In genomic region chr15:61158041-61158545, GRCm38 (mm10) we compare ENCODE assay signal across 8 mouse cellular contexts.
DNase-seq lines count a peak whose midpoint lies in the region; ATAC-seq and TF ChIP-seq lines count a peak whose summit lies in the region.

No protein-coding gene starts in this region.

- peak overlapping the region; percentile 42 for H3K9ac ChIP-seq in intestine, embryonic 14.5 days (ENCODE audit: low read length)
- peak overlapping the region; percentile 11; the same call in 1 of the 2 replicates for H3K9ac ChIP-seq in stomach, embryonic 14.5 days (replicated peaks; ENCODE audit: low read depth, low read length)

- H3K27ac ChIP-seq in intestine, embryonic 14.5 days (ENCODE audit: low read depth), result peak overlapping the region; percentile 43
- H3K27ac ChIP-seq in left cerebral cortex, adult 2 months, result peak overlapping the region; percentile 73
- H3K27ac ChIP-seq in midbrain, embryonic 10.5 days (replicated peaks), result peak overlapping the region; percentile 61
- H3K27ac ChIP-seq in stomach, embryonic 14.5 days (ENCODE audit: low read length), result peak overlapping the region; percentile 24; the same call in 1 of the 2 replicates

- peaks cover 5% of the 10 kb centered on the region; the same call in 1 of the 2 replicates for H3K4me1 ChIP-seq in intestine, embryonic 14.5 days (replicated peaks; ENCODE audit: control insufficient read depth, insufficient read depth, low read length)
- peaks cover 9% of the 10 kb centered on the region for H3K4me1 ChIP-seq in midbrain, embryonic 10.5 days
- H3K4me1 ChIP-seq in stomach, embryonic 14.5 days (ENCODE audit: control insufficient read depth, insufficient read depth, low read length), result no peaks in the 10 kb centered on the region

- peak; percentile 23 for DNase-seq in ZHBTc4 (ENCODE audit: low read depth, low spot score)
- DNase-seq in cerebellum, adult 9-10 months, result peak; percentile 7
- DNase-seq in frontal cortex, postnatal 10 days (ENCODE audit: low spot score in 2 of 2), result peak; percentile 18 to 43
- peak; percentile 74 for DNase-seq in intestine, embryonic 14.5 days (ENCODE audit: low spot score)
- DNase-seq in left cerebral cortex, adult 2 months (ENCODE audit: extremely low spot score in 1 of 2, low spot score in 2 of 2), result peak; percentile 23 to 38
- DNase-seq in midbrain, embryonic 10.5 days (ENCODE audit: low spot score), result peak; percentile 54

- no peak for ATAC-seq in intestine, embryonic 14.5 days (replicated peaks; ENCODE audit: low FRiP score, low TSS enrichment, low read depth)
- no peak for ATAC-seq in stomach, embryonic 14.5 days (ENCODE audit: insufficient number of reproducible peaks, insufficient read depth, low FRiP score, low read depth)
- no peak for ATAC-seq in inflammation-experienced regulatory T-cells, adult 6 months

- H3K27me3 ChIP-seq in intestine, embryonic 14.5 days (replicated peaks; ENCODE audit: control insufficient read depth, insufficient read depth, low read length), result no peaks in the 10 kb centered on the region
- H3K27me3 ChIP-seq in midbrain, embryonic 10.5 days (ENCODE audit: low read depth, poor library complexity, severe bottlenecking), result peaks cover 13% of the 10 kb centered on the region; the same call in 1 of the 2 replicates
- no peaks in the 10 kb centered on the region for H3K27me3 ChIP-seq in stomach, embryonic 14.5 days (ENCODE audit: control insufficient read depth, insufficient read depth, low read length)

- no peaks in the 10 kb centered on the region for H3K9me3 ChIP-seq in intestine, embryonic 14.5 days (ENCODE audit: control insufficient read depth, low read length)
- no peaks in the 10 kb centered on the region for H3K9me3 ChIP-seq in midbrain, embryonic 10.5 days (replicated peaks)
- no peaks in the 10 kb centered on the region for H3K9me3 ChIP-seq in stomach, embryonic 14.5 days (ENCODE audit: control insufficient read depth, low read depth, low read length)

- WGBS in intestine, embryonic 14.5 days, result 33% methylated on average over 13 of the region's 13 CpGs
- WGBS in midbrain, embryonic 10.5 days, result 22% methylated on average over 13 of the region's 13 CpGs
- WGBS in stomach, embryonic 14.5 days, result 28% methylated on average over 13 of the region's 13 CpGs

- peak overlapping the region; percentile 63 for H3K4me2 ChIP-seq in intestine, embryonic 14.5 days (ENCODE audit: low read length)
- peak overlapping the region; percentile 46 for H3K4me2 ChIP-seq in stomach, embryonic 14.5 days (replicated peaks; ENCODE audit: low read depth, low read length)

- intact Hi-C loops in left cerebral cortex, adult 2 months (cut with DNase I), result loop anchor here (5.0 kb wide), 1 partner anchor 239 kb away; no protein-coding TSS in a partner anchor

- peak overlapping the region; percentile 36 for H3K4me3 ChIP-seq in intestine, embryonic 14.5 days (ENCODE audit: low read depth, low read length)
- peak overlapping the region; percentile 58 for H3K4me3 ChIP-seq in left cerebral cortex, adult 2 months
- H3K4me3 ChIP-seq in midbrain, embryonic 10.5 days, result peak overlapping the region; percentile 52
- peak overlapping the region; percentile 27 for H3K4me3 ChIP-seq in stomach, embryonic 14.5 days (ENCODE audit: low read depth, low read length)

- H3K36me3 ChIP-seq in intestine, embryonic 14.5 days (ENCODE audit: control insufficient read depth, insufficient read depth, low read length), result no peaks in the 10 kb centered on the region
- H3K36me3 ChIP-seq in midbrain, embryonic 10.5 days, result no peaks in the 10 kb centered on the region
- no peaks in the 10 kb centered on the region for H3K36me3 ChIP-seq in stomach, embryonic 14.5 days (ENCODE audit: control insufficient read depth, insufficient read depth, low read length)

- no peak for TF ChIP-seq CTCF in left cerebral cortex, adult 2 months (IDR thresholded peaks at IDR 0.05)

Comparison
In these comparisons a context has a peak if more than half of its experiments do, and no peak if none do; other contexts are left out.
1. DNase-seq: peak in every context shown above with its lines; median percentile 74 in intestine, embryonic 14.5 days; 54 in midbrain, embryonic 10.5 days; 30 in frontal cortex, postnatal 10 days; 30 in left cerebral cortex, adult 2 months; 23 in ZHBTc4; 7 in cerebellum, adult 9-10 months.